Mouse (Mus musculus) myocyte (in vitro differentiated cells): ENCODE data around the gene Armc10. TPM values are rescaled to one million over a fixed set of nuclear protein-coding genes. Genes with fewer than 3 reads are reported as not detected.
"Not testable (repeated sequence)": the region's sequence is repeated elsewhere in the genome, so short reads cannot be mapped to it uniquely, and the experiment has no call there.

Experiments
- H3K27me3 ChIP-seq: one replicate; pipeline ENCODE4 v1.6.1; 2011; ENCODE audit not compliant: control insufficient read depth, insufficient read depth, insufficient read length
- H3K36me3 ChIP-seq: one replicate; pipeline ENCODE4 v1.6.1; 2011; ENCODE audit not compliant: control insufficient read depth, insufficient read depth
- H3K4me2 ChIP-seq: one replicate; pipeline ENCODE4 v1.6.1; 2011; ENCODE audit warnings: low read depth, control low read depth
- H3K4me3 ChIP-seq: one replicate; pipeline ENCODE4 v1.5.1; 2011; ENCODE audit warnings: mild to moderate bottlenecking, control low read depth, moderate library complexity
- H3K79me2 ChIP-seq: one replicate; pipeline ENCODE4 v1.6.1; 2011; ENCODE audit not compliant: control insufficient read depth, insufficient read depth
- H3ac ChIP-seq: one replicate; pipeline ENCODE4 v1.6.1; 2011; ENCODE audit not compliant: control insufficient read depth, insufficient read length
- CEBPB ChIP-seq: IDR thresholded peaks from 2 replicates; pipeline ENCODE4 v1.6.1; 2011; ENCODE audit warnings: mild to moderate bottlenecking, moderate library complexity; ENCODE audit not compliant: poor library complexity, insufficient read depth, severe bottlenecking
- E2F4 ChIP-seq: IDR thresholded peaks from one replicate; pipeline ENCODE4 v1.6.1; 2011; ENCODE audit warnings: mild to moderate bottlenecking, control low read depth, moderate library complexity; ENCODE audit not compliant: insufficient read depth
- MAX ChIP-seq: IDR thresholded peaks from one replicate; pipeline ENCODE4 v1.6.1; 2011; ENCODE audit warnings: low read depth, mild to moderate bottlenecking, control low read depth
- MYOD1 ChIP-seq, 3 experiments: IDR thresholded peaks; one replicate each; pipeline ENCODE4 v1.6.1; 2011; ENCODE audit warnings: control low read depth in 2 of 3, low read depth in 2 of 3, mild to moderate bottlenecking in 2 of 3, moderate library complexity in 1 of 3; ENCODE audit not compliant: insufficient read length in 2 of 3, control insufficient read depth in 1 of 3
- MYOG ChIP-seq, 3 experiments: IDR thresholded peaks; one replicate each; pipeline ENCODE4 v1.6.1; 2011; ENCODE audit warnings: control low read depth in 2 of 3, low read depth in 2 of 3, mild to moderate bottlenecking in 2 of 3; ENCODE audit not compliant: insufficient read length in 2 of 3, control insufficient read depth in 1 of 3, insufficient read depth in 1 of 3
- POLR2A ChIP-seq: IDR thresholded peaks from one replicate; pipeline ENCODE4 v1.6.1; 2011; ENCODE audit warnings: low read depth, mild to moderate bottlenecking, control low read depth, moderate library complexity; ENCODE audit not compliant: insufficient read length
- POLR2AphosphoS2 ChIP-seq: IDR thresholded peaks from one replicate; pipeline ENCODE4 v1.6.1; 2011; ENCODE audit warnings: low read depth, control low read depth; ENCODE audit not compliant: insufficient read length
- REST ChIP-seq: IDR thresholded peaks from one replicate; pipeline ENCODE4 v1.6.1; 2011; ENCODE audit warnings: mild to moderate bottlenecking, control low read depth, moderate library complexity; ENCODE audit not compliant: insufficient read depth, insufficient read length
- SRF ChIP-seq: IDR thresholded peaks from one replicate; pipeline ENCODE4 v1.6.1; 2011; ENCODE audit warnings: low read depth; ENCODE audit not compliant: control insufficient read depth, insufficient read length
- TCF12 ChIP-seq: IDR thresholded peaks from one replicate; pipeline ENCODE4 v1.6.1; 2011; ENCODE audit warnings: mild to moderate bottlenecking, control low read depth; ENCODE audit not compliant: poor library complexity, insufficient read depth, severe bottlenecking
- TCF3 ChIP-seq: IDR thresholded peaks from one replicate; pipeline ENCODE4 v1.6.1; 2011; ENCODE audit warnings: low read depth, control low read depth; ENCODE audit not compliant: insufficient read length
- USF1 ChIP-seq: IDR thresholded peaks from one replicate; pipeline ENCODE4 v1.6.1; 2011; ENCODE audit warnings: low read depth, mild to moderate bottlenecking, control low read depth, moderate library complexity
- polyA plus RNA-seq: library from polyadenylated mRNA; unstranded; fragments of >200 nt; fragmentation: generic; extraction: Trizol; gene quantifications from one replicate; pipeline ENCODE4 v1.2.1, GENCODE M21; 2012; ENCODE audit warnings: missing spikeins

Gene Armc10
- polyA plus RNA-seq: 10.1 TPM

DNA sequence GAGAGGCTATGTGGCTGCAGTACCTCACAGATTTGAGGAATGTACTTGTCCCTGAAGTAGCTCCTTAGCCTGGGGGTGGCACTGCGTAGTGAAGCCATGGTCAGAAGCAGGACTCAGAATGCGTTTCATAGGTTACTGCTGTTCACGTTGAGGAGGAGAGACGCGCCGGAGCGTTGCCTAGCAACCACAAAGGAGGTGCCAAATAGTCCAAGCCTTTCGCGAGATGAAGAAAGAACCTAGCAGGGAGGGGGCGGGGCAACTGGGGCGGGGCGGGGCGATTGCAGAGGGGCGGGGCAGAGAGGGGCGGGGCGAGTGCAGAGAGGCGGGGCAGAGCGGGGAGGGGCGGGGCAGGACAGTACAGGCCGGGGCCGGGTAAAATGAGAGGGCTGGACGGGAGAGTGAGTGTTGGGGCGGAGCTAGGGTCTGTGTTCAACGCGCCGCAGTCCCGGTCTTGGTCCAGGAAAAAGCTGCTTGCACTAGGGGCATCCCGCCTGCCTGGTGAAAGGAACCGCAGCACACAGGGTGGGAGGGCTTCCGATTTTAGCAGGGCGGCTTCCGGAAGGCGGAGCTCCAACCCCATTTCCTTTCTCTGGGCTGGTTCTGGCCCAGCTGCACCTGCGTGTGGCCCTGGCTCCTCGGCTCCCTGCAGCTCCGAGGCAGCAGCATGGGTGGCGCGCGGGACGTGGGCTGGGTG is at the start of gene Armc10, which contains the start of gene Fbxl13:
Gene Armc10, plus strand, starts transcription at position 375 of the 694 bp plus-strand sequence.
Gene Fbxl13, minus strand, starts transcription at position 196 of the 694 bp plus-strand sequence.
- H3K79me2 ChIP-seq: peaks cover 7% of the 10 kb centered on the region
- no peaks in the 10 kb centered on the region for H3K27me3 ChIP-seq
- H3ac ChIP-seq: peak within 1 kb of the TSS; percentile 34
- peaks cover 6% of the 10 kb centered on the region for H3K36me3 ChIP-seq
- peak; percentile 52 for TF ChIP-seq POLR2A
- no peak for TF ChIP-seq TCF3
- TF ChIP-seq E2F4: no peak
- no peak for TF ChIP-seq TCF12
- TF ChIP-seq USF1: no peak
- peak in 2 of 3 experiments; percentile 10 to 16 for TF ChIP-seq MYOG (IDR thresholded peaks at IDR 0.05; ENCODE audit: control insufficient read depth in 1 of 3, insufficient read depth in 1 of 3, insufficient read length in 2 of 3, low read depth in 2 of 3)
- peak within 1 kb of the TSS; percentile 50 for H3K4me3 ChIP-seq
- H3K4me2 ChIP-seq: peak within 1 kb of the TSS; percentile 98

DNA sequence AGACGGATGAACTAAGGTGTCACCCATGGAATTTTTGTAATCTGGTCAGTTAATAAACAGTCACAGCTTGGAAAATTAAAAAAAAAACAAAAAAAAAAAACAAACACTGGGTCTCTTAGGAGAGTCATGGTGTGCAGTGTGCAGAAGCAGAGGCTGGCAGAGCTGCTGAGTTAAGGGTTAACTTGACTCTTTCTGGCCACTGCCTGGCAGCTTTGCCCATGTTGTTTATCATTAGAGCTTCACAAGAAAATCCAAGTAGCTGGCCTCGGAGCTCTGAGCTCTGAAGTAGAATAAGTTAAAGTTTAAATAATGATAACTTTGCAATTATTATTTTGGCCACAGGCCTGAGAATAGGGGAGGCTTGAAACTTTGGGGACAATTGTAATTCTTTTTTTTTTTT is 46.1 kb upstream of the Armc10 start:
- not testable (repeated sequence) for H3K79me2 ChIP-seq, H3ac ChIP-seq, H3K27me3 ChIP-seq, H3K36me3 ChIP-seq, H3K4me2 ChIP-seq, H3K4me3 ChIP-seq

DNA sequence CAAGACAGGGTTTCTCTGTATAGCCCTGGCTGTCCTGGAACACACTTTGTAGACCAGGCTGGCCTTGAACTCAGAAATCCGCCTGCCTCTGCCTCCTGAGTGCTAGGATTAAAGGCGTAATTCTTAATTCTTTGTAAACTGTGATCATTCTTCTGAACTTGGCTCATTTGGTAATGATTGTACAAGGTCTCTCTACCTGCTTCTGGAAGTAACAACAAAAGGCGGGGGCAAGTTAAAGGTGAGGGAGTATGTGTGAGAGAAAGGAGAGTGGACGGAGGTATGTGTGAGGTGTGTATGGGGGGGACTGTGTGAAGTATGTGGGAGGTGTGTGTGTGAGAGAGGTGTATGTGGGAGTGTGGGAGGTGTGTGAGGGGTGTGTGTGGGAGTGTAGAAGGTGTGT is 45.7 kb upstream of the Armc10 start:
- Histone ChIP-seq H3K27me3 (no peaks in the 10 kb centered on the region), H3K4me2 (no peak overlapping the region), H3K36me3 (no peaks in the 10 kb centered on the region), H3K4me3 (no peak overlapping the region), H3ac (no peak overlapping the region), H3K79me2 (no peaks in the 10 kb centered on the region)
- TF ChIP-seq MAX: no peak
- TF ChIP-seq SRF: no peak
- no peak for TF ChIP-seq USF1
- no peak for TF ChIP-seq MYOG (IDR thresholded peaks at IDR 0.05; ENCODE audit: control insufficient read depth in 1 of 3, insufficient read depth in 1 of 3, insufficient read length in 2 of 3, low read depth in 2 of 3)
- no peak for TF ChIP-seq E2F4
- no peak for TF ChIP-seq TCF3
- TF ChIP-seq MYOD1 (IDR thresholded peaks at IDR 0.05; ENCODE audit: control insufficient read depth in 1 of 3, insufficient read length in 2 of 3, low read depth in 2 of 3): no peak
- no peak for TF ChIP-seq CEBPB
- TF ChIP-seq POLR2AphosphoS2: no peak
- TF ChIP-seq TCF12: no peak
- TF ChIP-seq POLR2A: no peak

DNA sequence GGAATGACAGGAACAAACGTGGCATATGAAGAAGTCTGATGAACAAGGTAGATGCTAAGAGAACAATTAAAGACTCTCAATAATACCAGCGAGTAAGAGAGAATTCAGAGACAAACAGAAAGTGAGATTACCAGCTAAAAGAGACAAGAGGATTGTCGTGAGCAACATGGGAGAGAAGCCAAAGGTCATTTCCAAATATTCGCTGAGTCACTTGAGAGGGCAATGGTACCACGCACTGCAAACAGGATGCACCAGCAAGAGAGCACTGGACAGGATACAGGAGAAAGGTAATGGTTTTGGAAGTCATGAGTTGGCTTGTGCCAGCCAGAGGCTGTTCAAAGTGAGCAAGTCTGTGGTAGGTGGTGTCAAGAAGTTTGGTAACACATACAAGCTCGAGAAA is 39.7 kb upstream of the Armc10 start:
- Histone ChIP-seq H3K4me3 (no peak overlapping the region), H3K27me3 (no peaks in the 10 kb centered on the region), H3K79me2 (no peaks in the 10 kb centered on the region), H3ac (no peak overlapping the region), H3K4me2 (no peak overlapping the region), H3K36me3 (no peaks in the 10 kb centered on the region)
- TF ChIP-seq TCF12: no peak
- no peak for TF ChIP-seq MAX
- no peak for TF ChIP-seq POLR2AphosphoS2
- TF ChIP-seq TCF3: no peak
- no peak for TF ChIP-seq MYOD1 (IDR thresholded peaks at IDR 0.05; ENCODE audit: control insufficient read depth in 1 of 3, insufficient read length in 2 of 3, low read depth in 2 of 3)
- no peak for TF ChIP-seq POLR2A
- TF ChIP-seq CEBPB: no peak
- TF ChIP-seq E2F4: no peak
- TF ChIP-seq SRF: no peak
- TF ChIP-seq REST: no peak
- TF ChIP-seq MYOG (IDR thresholded peaks at IDR 0.05; ENCODE audit: control insufficient read depth in 1 of 3, insufficient read depth in 1 of 3, insufficient read length in 2 of 3, low read depth in 2 of 3): no peak
- no peak for TF ChIP-seq USF1

DNA sequence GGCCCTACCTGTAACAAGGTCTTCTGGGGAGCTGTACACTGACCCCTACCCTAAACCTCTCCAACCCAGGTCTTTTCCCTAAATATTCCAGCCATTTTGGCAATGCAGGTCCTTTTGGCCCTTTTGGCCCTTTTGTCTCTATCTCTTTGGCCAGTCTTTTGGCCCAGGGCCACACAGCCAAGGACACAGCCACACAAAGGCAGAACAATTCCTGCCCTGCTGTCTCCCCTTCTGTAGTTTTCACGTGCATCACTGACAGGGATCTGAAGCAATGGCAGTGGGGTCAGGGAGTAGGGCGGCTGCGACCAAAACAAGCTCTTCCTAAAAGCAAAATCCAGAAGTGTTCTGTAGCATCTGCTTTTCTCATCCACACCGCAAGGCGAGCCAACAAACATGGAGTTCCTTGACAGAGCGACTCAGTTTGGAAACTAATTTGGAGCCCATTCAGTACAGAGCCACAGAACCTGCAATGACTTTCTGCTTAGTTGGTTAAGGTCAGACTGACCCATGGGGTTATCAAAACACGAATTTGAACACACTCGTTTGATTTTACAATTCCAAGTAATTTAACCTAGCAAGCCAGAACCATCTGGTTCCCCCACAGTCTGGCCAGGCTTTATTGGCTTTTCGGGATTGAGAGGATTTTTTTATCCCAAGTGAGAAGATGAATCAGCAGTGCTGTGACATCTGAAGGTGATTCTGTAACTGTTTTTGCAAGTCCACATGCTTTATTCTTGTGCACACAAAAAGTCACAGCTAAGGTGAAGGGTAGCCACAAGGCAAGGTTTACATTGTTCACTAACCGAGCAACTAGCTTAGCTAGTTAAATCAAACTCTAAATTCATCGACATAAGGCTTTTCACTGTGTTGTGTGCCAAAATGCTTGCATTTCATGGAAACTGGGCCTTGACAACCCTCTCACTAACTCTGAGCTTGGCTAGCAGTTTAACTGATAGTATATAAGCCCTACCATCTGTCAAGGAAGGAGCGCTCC is 37.0 kb upstream of the Armc10 start:
- Histone ChIP-seq H3ac (no peak overlapping the region), H3K27me3 (no peaks in the 10 kb centered on the region), H3K4me3 (no peak overlapping the region), H3K4me2 (no peak overlapping the region), H3K79me2 (no peaks in the 10 kb centered on the region), H3K36me3 (no peaks in the 10 kb centered on the region)
- TF ChIP-seq REST: no peak
- TF ChIP-seq MYOG (IDR thresholded peaks at IDR 0.05; ENCODE audit: control insufficient read depth in 1 of 3, insufficient read depth in 1 of 3, insufficient read length in 2 of 3, low read depth in 2 of 3): no peak
- TF ChIP-seq MYOD1 (IDR thresholded peaks at IDR 0.05; ENCODE audit: control insufficient read depth in 1 of 3, insufficient read length in 2 of 3, low read depth in 2 of 3): no peak
- no peak for TF ChIP-seq TCF12
- TF ChIP-seq E2F4: no peak
- no peak for TF ChIP-seq USF1
- TF ChIP-seq MAX: no peak
- no peak for TF ChIP-seq CEBPB
- no peak for TF ChIP-seq SRF
- TF ChIP-seq TCF3: no peak
- TF ChIP-seq POLR2A: no peak
- TF ChIP-seq POLR2AphosphoS2: no peak
